In genomic region chr14:20173873-20174490, GRCm38 (mm10) we compare ENCODE assay signal across 12 mouse cellular contexts. TPM values are rescaled to one million over a fixed set of nuclear protein-coding genes. Genes with fewer than 3 reads are reported as not detected.
DNase-seq lines count a peak whose midpoint lies in the region; ATAC-seq lines count a peak whose summit lies in the region.
"Had no signal": no experiment of that assay in that cellular context is flagged by ENCODE, and none has a peak within 500 bp of the region (broad histone marks: within the 10 kb centered on the region; RNA-seq: fewer than 3 reads in every experiment).

No protein-coding gene starts in this region.

- peak; percentile 31 for DNase-seq in lung, postnatal 36 days
- DNase-seq in lung, postnatal 10 days: no peak
- peak; percentile 82 for DNase-seq in CD4-positive helper T cell, adult 2 months (ENCODE audit: low read depth, low spot score)
- DNase-seq in MEL-GATA-1-ER (ENCODE audit: extremely low read depth, low read depth): peak; percentile 27
- no peak for DNase-seq in embryo, embryonic 9.5 days (ENCODE audit: extremely low spot score)
- no peak for DNase-seq in right cerebral cortex, postnatal 25 days
- DNase-seq: adrenal gland, postnatal 10 days; cerebellum, adult 9-10 months; kidney, postnatal 25 days; right cerebral cortex, postnatal 14 days had no signal

- 0 out of 2 replicates have a peak, but pooled peaks have one; percentile 62 for ATAC-seq in monocyte, adult 5-6 weeks (replicated peaks; ENCODE audit: insufficient number of reproducible peaks, low FRiP score, low TSS enrichment, poor library complexity, severe bottlenecking)
- ATAC-seq: intestine, postnatal 0 days had no signal

RNA-seq across cellular contexts. Expression of gene Kcnk5, which starts 7.6 kb away (rescaled TPM):
- total RNA-seq in monocyte, adult 5-6 weeks (2017): 0.67 to 21.9 TPM (median 2.6 TPM) in 3 replicates

RNA-seq across cellular contexts. Expression of gene Saysd1, which starts 35.6 kb away (rescaled TPM):
- total RNA-seq in monocyte, adult 5-6 weeks (2017): 1.8 to 5.9 TPM (median 3.9 TPM) in 3 replicates

Comparison
In these comparisons a context has a peak if more than half of its experiments do, and no peak if none do; other contexts are left out.
1. DNase-seq: peak in lung, postnatal 36 days (single experiment), CD4-positive helper T cell, adult 2 months (single experiment) and MEL-GATA-1-ER (single experiment); none in lung, postnatal 10 days (single experiment), embryo, embryonic 9.5 days (single experiment) and right cerebral cortex, postnatal 25 days (single experiment).